Mouse (Mus musculus): ENCODE results near the gene Gas2l2. TPM values are rescaled to one million over a fixed set of nuclear protein-coding genes. Genes with fewer than 3 reads are reported as not detected.

Gas2l2 gene
- total RNA-seq (2022) = not detected

DNA sequence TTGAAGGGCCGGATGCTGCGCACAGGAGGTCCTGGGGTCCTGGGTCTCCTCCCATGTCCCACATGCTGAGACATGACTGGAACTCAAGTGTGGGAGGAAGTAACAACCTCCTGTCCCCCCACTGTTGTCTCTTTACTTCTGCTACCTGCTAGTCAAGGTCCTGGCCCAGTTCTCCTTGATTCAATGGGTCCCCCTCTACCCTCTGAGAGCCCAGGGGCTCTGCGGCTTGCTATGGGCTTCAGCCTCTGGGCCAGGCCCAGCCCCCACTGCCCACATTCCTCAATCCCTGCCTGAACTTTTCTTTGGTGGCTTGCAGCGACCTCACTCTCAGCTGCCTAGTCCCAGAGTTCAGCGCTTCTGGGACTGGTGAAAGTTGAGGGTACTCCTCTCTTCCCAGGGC lies at the start of gene Gas2l2:
Gene Gas2l2, minus strand, starts transcription at position 101 of the 400 bp plus-strand sequence.
- DNase-seq (ENCODE audit: low spot score) = no peak

DNA sequence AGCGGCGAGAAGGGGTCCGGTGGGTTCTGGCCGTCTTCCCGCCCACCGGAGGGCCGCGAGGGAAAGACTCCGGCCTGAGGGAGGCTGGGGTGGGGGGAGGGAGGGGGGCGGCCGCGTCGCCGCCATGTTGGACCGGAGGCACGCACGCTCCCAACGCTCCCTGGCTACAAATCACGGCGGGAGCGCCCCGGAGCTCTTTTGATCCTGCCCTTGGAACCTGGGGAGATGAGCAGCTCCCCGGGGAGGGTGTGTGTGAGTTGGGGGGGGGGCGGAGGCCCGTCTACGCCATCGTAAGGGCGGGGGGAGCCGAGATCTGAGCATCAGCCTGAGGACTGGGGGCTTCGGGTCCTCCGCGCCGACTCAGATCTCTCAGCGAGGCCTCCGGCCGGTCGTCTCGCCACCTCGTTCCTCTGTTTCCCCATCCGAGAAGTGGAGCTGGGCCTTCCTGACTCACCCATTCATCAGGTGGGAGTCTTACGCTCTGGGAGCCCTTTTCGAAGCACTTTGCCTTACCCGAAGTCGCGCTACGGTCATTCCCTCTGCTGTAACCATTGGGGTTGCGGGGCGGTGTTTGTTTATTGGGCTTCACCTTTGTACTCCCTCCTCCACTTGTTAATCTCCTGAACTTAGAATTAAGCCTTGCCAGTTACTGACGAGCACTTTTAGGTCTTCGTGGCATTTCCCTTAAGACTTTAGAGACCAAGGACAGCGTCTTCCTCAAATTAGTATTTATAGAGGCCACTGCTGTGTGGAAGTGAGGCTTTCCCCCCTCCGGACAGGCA lies 44.2 kb upstream of the Gas2l2 start:
- no peak for DNase-seq (ENCODE audit: low spot score)

DNA sequence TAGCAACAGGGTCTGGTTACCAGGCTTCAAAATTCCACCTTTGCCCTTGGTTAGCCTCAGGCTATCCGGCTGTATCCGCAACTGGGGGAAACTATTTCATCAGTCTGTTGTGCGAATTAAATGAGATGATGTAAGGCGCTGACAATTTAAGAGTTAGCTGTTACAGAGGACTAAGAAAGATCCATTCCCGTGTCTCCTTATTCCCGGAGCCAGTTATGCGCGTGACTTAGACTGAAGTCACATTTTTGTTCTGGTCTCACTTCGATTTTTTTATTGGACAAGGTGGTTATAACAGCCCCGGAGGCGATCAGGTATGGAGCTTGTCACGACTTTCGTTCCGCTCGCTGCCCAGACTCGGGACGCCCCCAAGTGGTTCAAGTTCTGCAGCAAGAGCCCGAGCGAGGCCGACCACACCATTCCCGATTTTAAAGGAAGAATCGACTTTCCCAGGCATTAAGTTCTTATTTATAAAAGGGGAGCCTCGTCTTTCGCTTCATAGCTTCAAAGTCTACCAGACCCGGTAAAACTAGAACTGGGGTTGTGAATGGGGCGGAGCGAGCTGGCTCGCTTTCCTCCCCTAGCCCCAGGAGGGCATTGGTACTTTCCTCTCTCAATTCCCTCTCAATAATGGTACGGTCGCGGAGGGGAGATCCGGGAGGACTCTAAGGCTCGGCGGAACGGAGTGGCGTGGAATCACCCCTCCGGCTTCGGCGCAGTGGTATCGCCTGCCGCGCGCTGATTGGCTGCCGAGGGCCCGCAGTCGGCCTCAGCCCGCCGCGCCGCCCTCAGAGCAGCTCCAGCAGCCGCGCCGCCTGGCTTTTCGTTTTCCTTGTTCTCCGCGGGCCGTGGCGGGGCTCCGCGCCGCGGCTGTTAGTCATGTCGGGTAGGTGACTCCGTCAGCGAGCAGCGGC lies 43.3 kb upstream of the Gas2l2 start, which contains the start of gene Taf15:
Gene Taf15, plus strand, starts transcription at position 763 of the 911 bp plus-strand sequence.
- peak; percentile 99 for DNase-seq (ENCODE audit: low spot score)

DNA sequence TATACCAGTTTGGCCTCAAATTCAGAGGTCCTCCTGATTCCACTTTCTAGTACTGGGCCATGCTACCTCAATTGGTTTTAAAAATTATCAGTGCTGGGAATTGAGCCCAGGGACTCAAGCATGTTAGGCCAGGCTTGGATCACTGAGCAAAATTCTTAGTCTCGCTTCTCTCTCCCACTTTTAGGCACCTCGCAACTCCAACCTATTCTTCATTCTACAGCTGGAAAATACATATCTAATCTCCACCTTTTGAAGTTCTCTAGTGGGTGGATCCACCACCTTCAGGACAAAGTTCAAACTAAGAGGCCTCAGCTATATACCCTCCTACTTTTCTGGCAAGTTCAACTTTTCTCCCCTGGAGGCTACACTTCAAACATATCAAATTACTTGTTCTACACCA lies 42.5 kb upstream of the Gas2l2 start:
- DNase-seq (ENCODE audit: low spot score) = no peak

DNA sequence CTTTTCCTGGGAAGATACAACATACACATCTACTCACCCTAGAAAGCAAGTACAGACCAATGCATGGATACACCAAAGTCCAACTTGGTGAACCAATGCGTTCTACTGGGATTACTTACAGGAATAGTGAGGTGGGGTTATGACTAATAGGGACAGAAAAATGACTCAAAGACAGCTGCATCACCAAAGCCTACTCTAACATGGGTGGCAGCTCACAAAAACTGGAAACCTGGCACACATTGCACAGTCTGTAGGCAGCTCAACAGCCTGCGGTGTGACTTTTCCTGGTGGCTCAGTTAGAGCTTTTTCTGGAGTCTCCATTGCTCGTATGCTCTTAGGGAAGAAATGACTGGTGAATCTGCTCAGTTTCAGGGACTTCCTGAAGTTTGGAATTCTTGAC lies 39.5 kb upstream of the Gas2l2 start:
- DNase-seq (ENCODE audit: low spot score) = no peak

- peak; percentile 82 for DNase-seq (ENCODE audit: low spot score)
These were observed 37.9 kb upstream of the Gas2l2 start for GRCm38 (mm10) chr11:83467120-83467652.

GRCm38 (mm10) chr11:83465976-83466375 lies 36.7 kb upstream of the Gas2l2 start:
- peak; percentile 65 for DNase-seq (ENCODE audit: low spot score)

DNA sequence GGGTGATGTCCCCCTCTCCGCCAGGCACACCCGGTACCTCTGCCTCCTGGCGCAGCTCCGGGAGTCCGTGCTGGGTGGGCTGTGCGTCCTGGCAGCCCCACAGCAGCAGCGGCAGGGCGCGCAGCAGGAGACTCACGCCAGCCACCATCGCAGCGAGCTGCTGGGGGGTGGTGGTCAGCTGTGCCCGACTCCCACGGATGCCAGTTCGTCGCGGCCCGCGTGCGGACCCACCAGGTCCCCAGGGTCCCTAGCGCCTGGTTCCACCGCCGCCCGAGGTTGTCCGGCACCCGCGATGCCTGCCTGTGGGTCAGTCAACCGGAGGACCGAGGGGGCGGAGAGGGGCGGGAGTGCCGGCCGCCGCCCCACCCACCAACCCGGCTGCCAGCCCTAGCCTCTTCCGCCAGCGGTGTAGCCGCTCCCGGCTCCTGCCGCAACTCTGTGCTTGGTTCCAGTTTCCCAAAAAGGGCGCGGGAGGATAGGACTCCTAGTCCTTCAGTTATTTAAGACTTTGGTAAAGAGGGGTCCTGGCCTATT lies 33.5 kb upstream of the Gas2l2 start, which contains the start of gene Mmp28:
Gene Mmp28, minus strand, starts transcription at position 361 of the 534 bp plus-strand sequence.
- DNase-seq (ENCODE audit: low spot score) = peak; percentile 68

- no peak for DNase-seq (ENCODE audit: low spot score)
These were observed 32.3 kb upstream of the Gas2l2 start for GRCm38 (mm10) chr11:83461462-83462027.

DNA sequence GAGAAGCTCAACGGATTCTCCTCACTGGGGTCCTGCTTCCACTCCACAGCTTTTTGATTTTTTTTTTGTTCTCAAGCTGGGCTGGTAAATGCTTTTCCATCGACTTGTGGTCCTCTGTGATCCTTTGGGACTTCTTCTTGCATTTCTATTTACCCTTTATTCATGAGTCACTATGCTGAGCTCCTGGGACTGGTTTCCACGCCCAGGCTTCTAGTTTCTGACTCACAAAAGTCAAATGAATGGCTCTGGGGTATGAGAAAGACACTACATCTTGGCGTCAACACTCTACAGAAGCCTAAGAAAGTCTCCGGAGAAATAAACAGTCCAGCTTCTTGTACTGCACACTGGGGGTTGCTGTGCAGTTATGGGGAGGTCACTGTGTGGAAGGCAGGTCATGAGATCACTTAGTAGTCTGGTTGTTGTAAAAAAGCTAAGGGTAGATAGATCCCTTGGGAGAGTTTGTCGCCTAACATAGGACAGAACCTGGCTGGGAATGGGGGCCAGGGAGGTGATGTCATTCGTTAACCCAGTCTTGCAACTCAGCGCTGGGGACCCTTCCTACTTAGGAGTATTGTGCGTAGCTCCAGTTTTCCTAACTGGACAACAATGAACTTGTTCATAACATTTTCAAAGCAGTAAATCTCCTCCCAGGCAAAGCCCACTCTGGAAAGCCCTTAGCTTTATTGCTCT lies 28.8 kb upstream of the Gas2l2 start:
- no peak for DNase-seq (ENCODE audit: low spot score)

DNA sequence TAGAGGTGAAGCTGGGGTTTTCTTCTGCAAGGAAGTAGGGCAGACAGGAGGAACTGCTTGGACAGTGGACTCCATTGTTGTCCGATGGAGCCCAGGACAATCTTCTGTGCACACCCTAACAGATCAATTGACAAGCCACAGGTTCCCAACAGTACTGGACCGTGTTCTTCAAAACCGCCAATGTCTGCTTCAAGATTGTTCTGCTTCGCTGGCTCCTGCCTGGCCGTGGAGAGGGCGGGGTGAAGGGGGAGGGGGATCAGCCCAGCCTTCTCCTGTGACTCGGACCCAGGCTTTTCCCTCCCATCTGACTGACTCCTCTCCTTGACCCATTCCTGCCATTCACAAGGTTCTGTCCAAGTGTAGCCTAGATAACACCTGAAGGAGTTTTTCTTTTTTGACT lies 28.0 kb upstream of the Gas2l2 start:
- DNase-seq (ENCODE audit: low spot score) = no peak

GRCm38 (mm10) chr11:83455608-83456007 lies 26.4 kb upstream of the Gas2l2 start:
- DNase-seq (ENCODE audit: low spot score) = no peak

DNA sequence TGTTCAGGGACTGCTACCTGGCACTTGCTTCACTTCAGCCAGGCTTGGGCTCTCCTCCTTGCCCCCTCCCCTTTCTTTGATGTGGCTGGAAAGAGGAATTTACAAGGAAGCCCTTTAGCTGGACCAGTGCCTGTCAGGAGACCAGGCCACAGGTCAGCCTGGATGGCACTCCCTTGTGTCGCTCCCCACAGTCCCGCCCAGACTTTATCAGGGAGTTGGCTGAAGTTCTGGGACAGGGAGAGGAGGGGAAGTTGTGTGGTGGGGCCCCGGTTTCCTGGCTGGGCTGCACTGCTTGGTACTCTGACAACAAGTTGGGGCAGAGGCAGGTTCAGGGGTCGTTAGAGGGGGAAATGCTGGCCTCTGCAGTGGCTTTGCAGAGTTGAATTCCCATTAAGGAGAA lies 25.3 kb upstream of the Gas2l2 start:
- peak; percentile 39 for DNase-seq (ENCODE audit: low spot score)

DNA sequence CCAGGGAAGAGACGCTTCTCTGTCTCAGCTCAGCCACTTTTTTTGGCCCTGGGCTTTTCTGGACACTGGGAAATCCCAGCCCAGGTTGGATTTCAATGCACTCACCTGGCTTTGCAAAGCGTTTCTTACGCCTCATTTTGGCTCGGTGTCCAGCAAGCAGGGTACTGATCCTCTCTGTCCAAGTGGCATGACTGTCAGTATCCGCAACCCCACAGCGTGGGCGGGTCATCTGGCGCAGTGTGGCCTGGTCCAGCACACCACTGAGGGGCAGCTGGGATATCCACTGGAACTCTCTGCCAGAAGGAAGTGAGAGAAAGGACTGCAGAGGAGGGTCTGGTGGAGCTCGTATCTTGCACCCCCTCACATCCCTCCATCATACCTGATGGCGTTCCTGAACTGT lies 22.0 kb upstream of the Gas2l2 start:
- no peak for DNase-seq (ENCODE audit: low spot score)

DNA sequence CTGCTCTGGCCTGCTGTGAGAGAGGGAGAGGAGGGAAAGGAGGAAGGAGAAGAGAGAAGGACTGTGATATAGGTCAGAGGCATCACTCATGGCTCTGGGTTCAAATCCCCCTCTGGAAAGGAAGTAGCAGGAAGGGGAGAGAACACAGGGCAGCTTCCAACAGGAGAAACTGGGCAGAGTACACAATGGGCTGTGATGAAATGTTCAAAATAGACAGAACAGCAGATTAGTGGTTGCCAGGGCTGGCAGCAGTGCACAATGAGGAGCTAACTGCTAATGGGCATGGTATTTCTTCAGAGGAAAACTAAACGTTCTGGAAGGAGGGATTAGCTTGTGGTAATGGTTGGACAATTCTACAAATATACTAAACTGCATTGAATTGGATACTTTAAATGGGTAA lies 21.3 kb upstream of the Gas2l2 start:
- no peak for DNase-seq (ENCODE audit: low spot score)

DNA sequence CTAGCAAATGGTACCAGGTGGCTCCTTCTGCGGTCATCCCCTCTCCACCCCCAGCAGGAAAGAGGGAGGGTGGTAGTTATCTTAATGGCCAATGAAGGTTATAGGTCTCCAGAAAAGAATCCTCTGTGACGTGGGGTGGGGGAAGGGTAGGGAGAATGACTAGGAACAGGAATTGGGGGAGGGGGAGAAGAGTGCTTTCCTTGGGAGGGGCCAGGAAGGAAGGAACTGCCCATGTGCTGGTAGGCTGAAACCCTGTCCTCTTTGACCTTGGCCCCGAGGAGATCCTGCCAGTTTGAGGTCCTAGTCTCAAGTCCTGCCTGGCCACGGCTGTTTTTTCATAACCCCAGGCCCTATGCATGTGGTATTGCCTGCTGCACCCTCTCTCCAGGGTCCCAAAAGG lies 20.0 kb upstream of the Gas2l2 start:
- no peak for DNase-seq (ENCODE audit: low spot score)

DNA sequence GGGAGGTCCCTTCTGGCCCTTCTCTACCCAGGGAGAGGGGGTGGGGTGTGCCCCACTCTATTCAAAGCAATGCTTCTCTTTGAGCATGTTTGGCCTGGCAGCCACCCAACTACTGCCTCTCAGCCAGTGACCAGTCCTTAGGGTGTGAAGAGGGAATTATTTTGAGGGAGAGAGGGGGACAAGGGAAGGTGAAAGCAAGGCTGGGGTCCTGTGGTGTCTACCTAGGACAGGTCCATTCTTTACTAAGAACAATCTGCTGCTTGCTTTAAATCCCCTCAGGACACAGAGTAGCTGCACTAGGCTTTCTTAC lies 19.6 kb upstream of the Gas2l2 start:
- DNase-seq (ENCODE audit: low spot score) = no peak

GRCm38 (mm10) chr11:83448021-83448926 lies 19.0 kb upstream of the Gas2l2 start:
- DNase-seq (ENCODE audit: low spot score) = peak; percentile 57

- DNase-seq (ENCODE audit: low spot score) = no peak
These were observed 18.4 kb upstream of the Gas2l2 start for GRCm38 (mm10) chr11:83447612-83448011.

GRCm38 (mm10) chr11:83445001-83445400 lies 15.7 kb upstream of the Gas2l2 start:
- DNase-seq (ENCODE audit: low spot score) = no peak
